Mouse (Mus musculus): Measurements from ENCODE around the gene Vmn1r180.
A peak's percentile ranks its signal among the peaks of the same experiment; 100 is the strongest.
"Not testable (repeated sequence)": the region's sequence is repeated elsewhere in the genome, so short reads cannot be mapped to it uniquely, and the experiment has no call there.

The Vmn1r180 gene

GRCm38 (mm10) chr7:23950332-23950731 is at the start of gene Vmn1r180:
Gene Vmn1r180 (plus strand): TSS chr7:23950632.
- no peak for DNase-seq

- no peak for DNase-seq
These were observed 23.8 kb upstream of the Vmn1r180 start, which contains the start of gene Vmn1r179 for GRCm38 (mm10) chr7:23926678-23927077. Gene Vmn1r179 (plus strand): TSS chr7:23926978.

- DNase-seq, result peak; percentile 21
These were observed 17.6 kb downstream of the Vmn1r180 start for GRCm38 (mm10) chr7:23968044-23968443.

GRCm38 (mm10) chr7:23974315-23974714 is 23.9 kb downstream of the Vmn1r180 start, which contains the start of gene Vmn1r181:
Gene Vmn1r181 (plus strand): TSS chr7:23974615.
- not testable (repeated sequence) for DNase-seq

GRCm38 (mm10) chr7:24001391-24001790 is 51.0 kb downstream of the Vmn1r180 start, which contains the start of gene V1rd19:
Gene V1rd19 (plus strand): TSS chr7:24001691.
- DNase-seq, result no peak

Measured in lung, postnatal 36 days (tissue).